Mouse (Mus musculus) limb, embryonic 12.5 days (tissue): ENCODE results near the gene Aldh3b1. TPM values are rescaled to one million over a fixed set of nuclear protein-coding genes. Genes with fewer than 3 reads are reported as not detected.

Source experiments
- ATAC-seq: fragments of 200-750 bp; cut with Nextera tagmentation; 2 replicates; pipeline ENCODE4 v1.8.0; 2017; ENCODE audit warnings: low read depth, moderate TSS enrichment; ENCODE audit not compliant: insufficient number of reproducible peaks, insufficient read depth, low FRiP score, low TSS enrichment
- H3K27ac ChIP-seq: fragments of 300-500 bp; sonication (generic); 2 replicates; pipeline ENCODE4 v1.5.1; 2016; ENCODE audit warnings: mild to moderate bottlenecking, moderate library complexity
- H3K27me3 ChIP-seq: fragments of 300-500 bp; sonication (generic); 2 replicates; pipeline ENCODE4 v1.6.1; 2016; ENCODE audit warnings: mild to moderate bottlenecking, moderate library complexity
- H3K36me3 ChIP-seq: fragments of 300-500 bp; sonication (generic); 2 replicates; pipeline ENCODE4 v1.6.1; 2016; ENCODE audit warnings: mild to moderate bottlenecking, moderate library complexity
- H3K4me1 ChIP-seq: fragments of 300-500 bp; sonication (generic); replicated peaks from 2 replicates; pipeline ENCODE4 v1.6.1; 2016
- H3K4me2 ChIP-seq: fragments of 300-500 bp; sonication (generic); 2 replicates; pipeline ENCODE4 v1.6.1; 2016; ENCODE audit warnings: mild to moderate bottlenecking, moderate library complexity
- H3K4me3 ChIP-seq: fragments of 300-500 bp; sonication (generic); replicated peaks from 2 replicates; pipeline ENCODE4 v1.5.1; 2016; ENCODE audit warnings: mild to moderate bottlenecking
- H3K9ac ChIP-seq: fragments of 300-500 bp; sonication (generic); replicated peaks from 2 replicates; pipeline ENCODE4 v1.6.1; 2016; ENCODE audit warnings: mild to moderate bottlenecking, moderate library complexity
- H3K9me3 ChIP-seq: fragments of 300-500 bp; sonication (generic); 2 replicates; pipeline ENCODE4 v1.6.1; 2016; ENCODE audit warnings: mild to moderate bottlenecking, moderate library complexity
- WGBS: fragments of 180-500 bp; shearing (Covaris S2); methylation state at CpG from one replicate; pipeline ENCODE4 v1.1.7; 2016; 5-methylcytosine and 5-hydroxymethylcytosine counted together
- polyA plus RNA-seq: library from polyadenylated mRNA; unstranded; fragments of >200 nt; fragmentation: Nextera tagmentation; extraction: Ambion mirVana; gene quantifications from 2 replicates; pipeline ENCODE4 v1.2.1, GENCODE M21; 2016

Gene Aldh3b1
- polyA plus RNA-seq, 1 experiment from 2014 or later, result 0.65 TPM

DNA sequence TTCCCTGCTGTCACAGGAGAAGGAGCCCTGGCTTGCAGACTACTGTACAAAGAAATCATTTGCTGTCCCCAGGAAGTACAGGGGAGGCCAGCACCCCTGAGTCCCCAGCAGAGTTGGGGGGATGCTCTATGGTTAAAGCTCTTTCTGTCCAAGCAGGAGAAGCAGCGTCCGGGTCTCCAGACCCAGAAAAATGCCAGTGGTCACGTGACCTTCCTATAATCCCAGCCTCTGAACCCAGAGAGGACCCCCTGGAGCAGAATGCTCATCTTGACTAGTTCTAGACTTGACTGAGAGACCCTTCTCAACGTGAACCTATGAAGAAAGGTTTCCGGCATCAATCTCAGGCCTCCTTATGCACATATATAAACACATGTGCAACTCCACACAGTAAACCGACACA lies 3.7 kb downstream of the Aldh3b1 start:
- 82% methylated on average over 6 of the region's 6 CpGs for WGBS
- Histone ChIP-seq H3K27me3 (no peaks in the 10 kb centered on the region), H3K9me3 (no peaks in the 10 kb centered on the region), H3K4me2 (no peak overlapping the region), H3K4me1 (peaks cover 7% of the 10 kb centered on the region), H3K36me3 (no peaks in the 10 kb centered on the region), H3K27ac (no peak overlapping the region), H3K4me3 (no peak overlapping the region), H3K9ac (no peak overlapping the region)
- no peak for ATAC-seq

DNA sequence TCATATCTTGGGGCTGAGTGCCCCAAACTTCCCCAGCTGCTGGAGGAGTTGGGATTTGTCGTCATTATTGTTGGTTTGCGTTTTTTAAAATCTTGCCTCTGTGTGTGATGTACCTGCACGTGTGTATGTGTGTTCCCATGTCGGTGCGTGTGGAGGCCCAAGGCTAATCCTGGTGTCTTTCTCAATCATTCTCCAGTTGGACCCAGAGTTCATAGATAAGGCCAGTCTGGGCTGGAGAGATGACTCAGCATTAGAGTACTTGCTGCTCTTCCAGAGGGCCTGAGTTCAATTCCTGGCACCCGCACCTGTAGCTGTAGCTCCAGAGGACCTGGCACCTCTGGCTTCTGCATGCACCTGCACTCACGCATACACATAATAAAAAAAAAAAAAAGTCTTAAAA lies 4.7 kb downstream of the Aldh3b1 start:
- Histone ChIP-seq H3K4me3 (no peak overlapping the region), H3K27ac (no peak overlapping the region), H3K4me1 (peaks cover 7% of the 10 kb centered on the region), H3K27me3 (no peaks in the 10 kb centered on the region), H3K9me3 (no peaks in the 10 kb centered on the region), H3K9ac (no peak overlapping the region), H3K36me3 (no peaks in the 10 kb centered on the region), H3K4me2 (no peak overlapping the region)
- no peak for ATAC-seq
- 93% methylated on average over 7 of the region's 7 CpGs for WGBS

- Histone ChIP-seq H3K4me2 (no peak overlapping the region), H3K4me3 (no peak overlapping the region), H3K9ac (no peak overlapping the region), H3K27me3 (no peaks in the 10 kb centered on the region), H3K36me3 (no peaks in the 10 kb centered on the region), H3K27ac (peak overlapping the region; percentile 13; the same call in 1 of the 2 replicates), H3K9me3 (no peaks in the 10 kb centered on the region), H3K4me1 (peaks cover 1% of the 10 kb centered on the region)
- WGBS, result 83% methylated on average over 8 of the region's 8 CpGs
- no peak for ATAC-seq
Observed at GRCm38 (mm10) chr19:3924190-3924589, 5.4 kb downstream of the Aldh3b1 start.

DNA sequence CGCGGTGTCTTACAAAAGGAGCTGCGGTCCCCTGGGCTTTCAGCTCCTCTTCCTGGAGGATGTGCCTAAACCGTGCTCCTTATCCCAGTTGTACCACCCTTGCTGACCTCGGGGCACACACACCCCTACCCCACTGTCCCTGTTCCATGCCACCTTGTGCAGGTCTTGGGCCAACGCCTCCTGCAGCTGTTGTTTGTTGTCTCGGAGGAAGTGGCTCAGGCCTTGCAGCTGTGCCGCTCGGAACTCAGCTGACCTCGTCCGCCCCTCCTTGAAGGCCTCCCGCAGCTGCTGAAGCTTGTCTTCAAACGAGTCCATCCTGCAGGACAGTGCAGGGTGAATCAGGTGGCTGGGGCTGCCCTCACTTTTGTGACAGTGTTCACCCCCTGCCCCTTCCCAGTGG lies 6.0 kb downstream of the Aldh3b1 start:
- H3K27ac ChIP-seq, result peak overlapping the region; percentile 35; the same call in 1 of the 2 replicates
- H3K4me2 ChIP-seq, result no peak overlapping the region
- no peaks in the 10 kb centered on the region for H3K27me3 ChIP-seq
- H3K36me3 ChIP-seq, result no peaks in the 10 kb centered on the region
- H3K9me3 ChIP-seq, result no peaks in the 10 kb centered on the region
- H3K4me1 ChIP-seq, result no peaks in the 10 kb centered on the region; the same call in 1 of the 2 replicates
- no peak overlapping the region for H3K9ac ChIP-seq
- 58% methylated on average over 13 of the region's 13 CpGs for WGBS
- peak; percentile 24; the same call in 1 of the 2 replicates for ATAC-seq
- H3K4me3 ChIP-seq, result no peak overlapping the region

DNA sequence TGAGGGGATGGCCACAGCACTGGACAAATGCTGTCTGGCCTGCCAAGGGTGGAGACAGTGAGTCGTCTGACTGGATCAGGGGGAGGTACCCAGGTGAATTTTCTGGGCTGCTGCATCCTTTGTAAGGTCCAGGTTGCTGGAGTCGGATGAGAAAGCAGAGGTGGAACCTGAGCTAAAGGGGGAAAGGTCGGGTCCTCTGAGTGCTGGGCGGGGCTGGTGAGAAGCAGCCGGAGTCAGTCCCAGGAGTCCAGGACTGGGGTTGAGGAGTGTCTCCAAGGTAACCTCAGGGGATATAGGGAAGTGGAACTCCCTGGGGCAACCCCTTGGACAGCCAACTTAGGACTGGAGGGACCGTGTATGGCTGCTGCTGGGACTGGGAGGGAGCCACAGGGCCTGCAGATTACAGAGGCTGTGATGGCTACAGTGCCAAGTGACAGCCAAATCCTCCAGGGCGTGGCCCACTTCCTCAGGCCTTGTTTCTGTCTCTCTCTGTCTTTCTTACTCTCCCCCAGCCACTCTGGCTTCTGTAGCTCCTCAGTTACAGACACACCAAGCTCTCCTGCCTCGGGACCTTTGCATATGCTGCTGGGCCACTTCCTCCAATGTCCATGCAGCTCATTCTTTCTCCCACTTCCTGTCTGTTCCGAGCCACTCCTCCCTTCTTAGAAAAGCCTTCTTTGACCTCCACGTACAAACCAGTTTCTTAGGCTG lies 6.8 kb downstream of the Aldh3b1 start:
- Histone ChIP-seq H3K4me3 (no peak overlapping the region), H3K27ac (peak overlapping the region; percentile 35; the same call in 1 of the 2 replicates), H3K4me1 (no peaks in the 10 kb centered on the region; the same call in 1 of the 2 replicates), H3K9me3 (no peaks in the 10 kb centered on the region), H3K9ac (no peak overlapping the region), H3K36me3 (no peaks in the 10 kb centered on the region), H3K4me2 (no peak overlapping the region), H3K27me3 (no peaks in the 10 kb centered on the region)
- 53% methylated on average over 10 of the region's 10 CpGs for WGBS
- no peak for ATAC-seq

GRCm38 (mm10) chr19:3919928-3920327 lies 9.7 kb downstream of the Aldh3b1 start:
- ATAC-seq, result no peak

GRCm38 (mm10) chr19:3916727-3917126 lies 12.9 kb downstream of the Aldh3b1 start:
- H3K4me2 ChIP-seq, result no peak overlapping the region
- peaks cover 14% of the 10 kb centered on the region for H3K4me1 ChIP-seq
- ATAC-seq, result no peak
- no peak overlapping the region for H3K27ac ChIP-seq
- 81% methylated on average over 11 of the region's 11 CpGs for WGBS
- no peaks in the 10 kb centered on the region for H3K9me3 ChIP-seq
- no peak overlapping the region for H3K9ac ChIP-seq
- H3K36me3 ChIP-seq, result no peaks in the 10 kb centered on the region
- no peaks in the 10 kb centered on the region for H3K27me3 ChIP-seq
- no peak overlapping the region for H3K4me3 ChIP-seq

More at GRCm38 (mm10) chr19:3919928-3920327, 9.7 kb downstream of the Aldh3b1 start:
- no peaks in the 10 kb centered on the region for H3K9me3 ChIP-seq
- no peak overlapping the region for H3K9ac ChIP-seq
- no peaks in the 10 kb centered on the region; the same call in 1 of the 2 replicates for H3K4me1 ChIP-seq
- no peaks in the 10 kb centered on the region for H3K27me3 ChIP-seq
- no peaks in the 10 kb centered on the region for H3K36me3 ChIP-seq
- H3K4me3 ChIP-seq, result no peak overlapping the region
- H3K4me2 ChIP-seq, result no peak overlapping the region
- H3K27ac ChIP-seq, result no peak overlapping the region

DNA sequence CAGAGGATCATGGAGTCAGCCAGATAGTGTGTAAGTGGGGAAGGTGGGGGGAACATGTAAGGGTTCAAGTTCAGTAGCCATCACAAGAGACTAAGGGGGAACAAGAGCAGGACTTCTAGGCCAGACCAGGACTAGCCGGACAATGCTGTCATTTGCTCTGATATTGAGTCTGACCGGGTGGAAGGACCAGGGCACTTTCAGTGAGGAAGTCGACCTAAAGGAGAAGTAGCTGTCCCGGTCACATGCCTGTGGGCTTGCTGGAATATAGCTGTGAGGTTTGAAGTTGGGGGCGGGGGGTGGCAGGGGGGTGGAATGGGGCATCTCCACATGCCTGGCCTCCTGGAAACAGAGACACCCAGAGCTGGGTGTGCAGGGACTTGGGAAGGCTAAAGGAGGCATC lies 15.1 kb downstream of the Aldh3b1 start:
- Histone ChIP-seq H3K36me3 (peaks cover 19% of the 10 kb centered on the region), H3K27me3 (no peaks in the 10 kb centered on the region), H3K27ac (no peak overlapping the region), H3K9me3 (no peaks in the 10 kb centered on the region), H3K4me3 (no peak overlapping the region), H3K4me1 (peaks cover 16% of the 10 kb centered on the region), H3K9ac (no peak overlapping the region), H3K4me2 (no peak overlapping the region)
- no peak for ATAC-seq
- 91% methylated on average over 5 of the region's 5 CpGs for WGBS

DNA sequence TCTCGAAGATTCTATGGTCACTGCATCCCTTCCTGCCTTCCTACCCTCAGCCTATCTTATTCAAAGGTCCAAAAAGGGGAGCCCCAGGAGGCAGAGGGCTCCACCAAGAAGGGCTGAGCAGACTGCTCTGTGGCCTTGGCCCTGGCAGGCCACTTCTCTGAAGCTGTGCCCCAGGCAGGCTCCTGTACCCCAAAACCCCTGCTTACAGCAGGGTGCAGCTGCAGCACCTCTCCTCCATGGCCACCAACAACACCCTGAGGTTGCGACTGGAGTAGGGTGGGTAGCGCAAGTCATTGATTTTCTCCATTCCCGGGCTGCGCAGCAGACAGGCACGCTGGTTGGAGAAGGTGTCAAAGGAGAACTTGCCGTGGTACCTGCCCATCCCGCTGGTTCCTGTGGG lies 15.9 kb downstream of the Aldh3b1 start:
- WGBS, result 86% methylated on average over 8 of the region's 8 CpGs

DNA sequence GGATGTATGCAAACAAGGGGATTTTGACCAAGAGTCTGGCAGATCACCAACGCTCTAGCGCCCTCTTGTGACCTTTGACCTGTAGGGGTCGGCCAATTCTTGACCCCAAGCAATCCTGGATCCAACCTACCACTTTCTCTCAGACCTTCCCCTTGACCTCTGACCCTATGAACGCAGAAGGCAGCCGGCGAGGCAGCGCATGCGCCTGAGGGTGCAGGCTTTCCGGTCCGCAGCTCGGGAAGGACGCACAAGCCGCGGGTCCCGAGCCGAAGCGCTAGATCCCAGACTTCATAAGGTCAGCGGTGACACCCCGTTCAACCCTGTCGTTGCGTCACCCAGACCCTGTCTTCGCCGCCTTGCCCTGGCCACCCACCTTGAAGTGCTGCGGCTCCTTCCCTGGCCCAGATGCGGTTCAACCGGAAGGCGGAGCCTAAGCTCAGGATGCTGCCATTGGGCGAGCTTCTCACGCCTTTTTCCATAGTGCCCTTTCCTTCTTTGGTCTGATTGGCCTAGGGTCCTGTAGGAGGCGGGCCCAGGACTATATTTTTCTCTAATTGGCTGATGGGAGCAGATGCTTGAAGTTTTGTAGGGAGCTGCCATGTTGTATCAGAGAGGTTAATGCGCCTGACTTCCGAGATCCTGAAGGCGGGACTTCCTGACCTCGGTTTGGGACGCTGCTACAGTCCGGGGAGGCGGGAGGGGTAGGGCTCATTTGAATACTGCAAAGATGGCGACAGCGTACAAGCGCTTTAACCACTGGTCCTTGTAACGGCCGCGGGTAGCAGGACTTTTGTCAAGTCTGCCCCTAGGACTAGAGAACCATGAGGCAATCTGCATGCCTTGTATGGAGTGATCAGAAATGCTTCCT lies 17.0 kb downstream of the Aldh3b1 start, which contains the start of gene Ndufs8:
TSS of gene Ndufs8 (minus strand) at position 438 of the 868 bp plus-strand sequence.
- no peaks in the 10 kb centered on the region for H3K9me3 ChIP-seq
- WGBS, result under 1% methylated on average over 43 of the region's 43 CpGs
- H3K9ac ChIP-seq, result peak within 1 kb of the TSS; percentile 67
- peak within 1 kb of the TSS; percentile 62 for H3K4me3 ChIP-seq
- peaks cover 37% of the 10 kb centered on the region for H3K36me3 ChIP-seq
- H3K27ac ChIP-seq, result peak within 1 kb of the TSS; percentile 77
- peak; percentile 97 for ATAC-seq
- H3K4me2 ChIP-seq, result peak within 1 kb of the TSS; percentile 69
- H3K4me1 ChIP-seq, result peaks cover 21% of the 10 kb centered on the region
- H3K27me3 ChIP-seq, result no peaks in the 10 kb centered on the region

More for the DNA sequence above, 15.9 kb downstream of the Aldh3b1 start:
- ATAC-seq, result no peak
- peak overlapping the region; percentile 59; the same call in 1 of the 2 replicates for H3K9ac ChIP-seq
- no peaks in the 10 kb centered on the region for H3K27me3 ChIP-seq
- H3K9me3 ChIP-seq, result no peaks in the 10 kb centered on the region
- H3K4me3 ChIP-seq, result peak overlapping the region; percentile 62
- peaks cover 16% of the 10 kb centered on the region for H3K4me1 ChIP-seq
- peak overlapping the region; percentile 60 for H3K4me2 ChIP-seq
- H3K36me3 ChIP-seq, result peaks cover 28% of the 10 kb centered on the region
- no peak overlapping the region for H3K27ac ChIP-seq

- H3K4me3 ChIP-seq, result no peak overlapping the region
Observed at GRCm38 (mm10) chr19:3910206-3910605, 19.4 kb downstream of the Aldh3b1 start.

More at GRCm38 (mm10) chr19:3910206-3910605, 19.4 kb downstream of the Aldh3b1 start:
- no peak overlapping the region for H3K9ac ChIP-seq
- H3K4me1 ChIP-seq, result peaks cover 40% of the 10 kb centered on the region
- peaks cover 37% of the 10 kb centered on the region for H3K36me3 ChIP-seq
- H3K4me2 ChIP-seq, result no peak overlapping the region
- no peaks in the 10 kb centered on the region for H3K27me3 ChIP-seq
- H3K27ac ChIP-seq, result no peak overlapping the region
- WGBS, result 87% methylated on average over 5 of the region's 5 CpGs
- no peak for ATAC-seq
- H3K9me3 ChIP-seq, result no peaks in the 10 kb centered on the region
